In genomic region chr19:40414798-40415475, GRCm38 (mm10) we compare ENCODE assay signal across 8 mouse cellular contexts.
DNase-seq lines count a peak whose midpoint lies in the region; ATAC-seq and TF ChIP-seq lines count a peak whose summit lies in the region.

No protein-coding gene starts in this region.

- H3K9ac ChIP-seq in embryonic facial prominence, embryonic 12.5 days: no peak overlapping the region
- H3K9ac ChIP-seq in intestine, embryonic 16.5 days (ENCODE audit: low read depth, low read length): no peak overlapping the region; the same call in 1 of the 2 replicates
- no peak overlapping the region for H3K9ac ChIP-seq in liver, embryonic 14.5 days (replicated peaks)

- H3K4me2 ChIP-seq in embryonic facial prominence, embryonic 12.5 days (replicated peaks): no peak overlapping the region
- H3K4me2 ChIP-seq in intestine, embryonic 16.5 days (ENCODE audit: low read depth, low read length): no peak overlapping the region
- no peak overlapping the region for H3K4me2 ChIP-seq in liver, embryonic 14.5 days (ENCODE audit: low read depth)

- 62% methylated on average over 11 of the region's 11 CpGs for WGBS in embryonic facial prominence, embryonic 12.5 days
- 63% methylated on average over 11 of the region's 11 CpGs for WGBS in intestine, embryonic 16.5 days
- 56% methylated on average over 11 of the region's 11 CpGs for WGBS in liver, embryonic 14.5 days (ENCODE audit: insufficient replicate concordance)
- WGBS in thymus, adult 2 months: 60% methylated on average over 11 of the region's 11 CpGs

- peaks cover 15% of the 10 kb centered on the region; the same call in 1 of the 2 replicates for H3K4me1 ChIP-seq in embryonic facial prominence, embryonic 12.5 days
- H3K4me1 ChIP-seq in intestine, embryonic 16.5 days (ENCODE audit: control insufficient read depth, insufficient read depth, low read length): peaks cover 16% of the 10 kb centered on the region
- peaks cover 0 to 23% of the 10 kb centered on the region in 2 experiments; a peak in 3 of 4 replicates for H3K4me1 ChIP-seq in liver, embryonic 14.5 days (replicated peaks; ENCODE audit: control insufficient read depth in 2 of 2, insufficient read depth in 2 of 2, low read length in 1 of 2)
- no peaks in the 10 kb centered on the region for H3K4me1 ChIP-seq in thymus, adult 2 months (replicated peaks; ENCODE audit: control insufficient read depth, insufficient read depth, low read length)

- H3K27ac ChIP-seq in embryonic facial prominence, embryonic 12.5 days: peak overlapping the region; percentile 50; the same call in 1 of the 2 replicates
- H3K27ac ChIP-seq in intestine, embryonic 16.5 days (ENCODE audit: low read length): peak overlapping the region; percentile 78
- peak overlapping the region; percentile 47 for H3K27ac ChIP-seq in liver, embryonic 14.5 days
- no peak overlapping the region for H3K27ac ChIP-seq in thymus, adult 2 months (ENCODE audit: control insufficient read depth, insufficient read depth, low read length)

- no peaks in the 10 kb centered on the region for H3K9me3 ChIP-seq in embryonic facial prominence, embryonic 12.5 days
- no peaks in the 10 kb centered on the region for H3K9me3 ChIP-seq in intestine, embryonic 16.5 days (ENCODE audit: control insufficient read depth, low read length)
- H3K9me3 ChIP-seq in liver, embryonic 14.5 days (ENCODE audit: control insufficient read depth, low read length): no peaks in the 10 kb centered on the region

- no peak for TF ChIP-seq CTCF in brain, embryonic 14.5 days (IDR thresholded peaks at IDR 0.05; ENCODE audit: borderline replicate concordance, extremely low read depth, insufficient read depth, insufficient read length)
- no peak for TF ChIP-seq CTCF in liver, embryonic 14.5 days (IDR thresholded peaks at IDR 0.05; ENCODE audit: low read depth)
- no peak for TF ChIP-seq CTCF in thymus, adult 2 months (IDR thresholded peaks at IDR 0.05; ENCODE audit: borderline replicate concordance, control insufficient read depth, extremely low read depth, insufficient read depth, low read length, poor library complexity)

- no peaks in the 10 kb centered on the region for H3K36me3 ChIP-seq in embryonic facial prominence, embryonic 12.5 days
- H3K36me3 ChIP-seq in intestine, embryonic 16.5 days (ENCODE audit: control insufficient read depth, insufficient read depth, low read length): no peaks in the 10 kb centered on the region
- H3K36me3 ChIP-seq in liver, embryonic 14.5 days (replicated peaks; ENCODE audit: control insufficient read depth, insufficient read depth, low read depth): no peaks in the 10 kb centered on the region
- H3K36me3 ChIP-seq in thymus, adult 2 months (ENCODE audit: control insufficient read depth, insufficient read depth, low read length): no peaks in the 10 kb centered on the region

- ATAC-seq in embryonic facial prominence, embryonic 12.5 days (ENCODE audit: insufficient number of reproducible peaks, insufficient read depth, low FRiP score, low TSS enrichment): no peak
- ATAC-seq in intestine, embryonic 16.5 days: peak; percentile 39; the same call in 1 of the 2 replicates
- ATAC-seq in liver, embryonic 14.5 days (ENCODE audit: insufficient read depth): 0 out of 2 replicates have a peak, but pooled peaks have one; percentile 11

- TF ChIP-seq EP300 in liver, embryonic 14.5 days (IDR thresholded peaks at IDR 0.05; ENCODE audit: low read depth): no peak

- H3K27me3 ChIP-seq in embryonic facial prominence, embryonic 12.5 days: no peaks in the 10 kb centered on the region
- no peaks in the 10 kb centered on the region for H3K27me3 ChIP-seq in intestine, embryonic 16.5 days (replicated peaks; ENCODE audit: control insufficient read depth, insufficient read depth, low read length)
- no peaks in the 10 kb centered on the region for H3K27me3 ChIP-seq in liver, embryonic 14.5 days (ENCODE audit: control insufficient read depth, insufficient read depth, low read length)
- H3K27me3 ChIP-seq in thymus, adult 2 months (ENCODE audit: control insufficient read depth, insufficient read depth, low read length): no peaks in the 10 kb centered on the region

- DNase-seq in brain, embryonic 14.5 days (ENCODE audit: low read depth): peak; percentile 57
- DNase-seq in liver, embryonic 14.5 days (ENCODE audit: low read depth in 3 of 3, low spot score in 3 of 3): no peak
- DNase-seq in gastrocnemius, postnatal 4 days (ENCODE audit: low spot score in 2 of 2): no peak
- no peak for DNase-seq in cerebellum, postnatal 36 days
- DNase-seq in right cerebral cortex, postnatal 25 days: no peak
- no peak for DNase-seq in thymus, adult 2 months

- no peak for TF ChIP-seq POLR2A in brain, embryonic 14.5 days (IDR thresholded peaks at IDR 0.05; ENCODE audit: borderline replicate concordance, extremely low read depth, insufficient read depth, insufficient read length, poor library complexity, severe bottlenecking)
- no peak for TF ChIP-seq POLR2A in thymus, adult 2 months (IDR thresholded peaks at IDR 0.05; ENCODE audit: control insufficient read depth, extremely low read depth, insufficient read depth, low read length, poor library complexity)

- H3K4me3 ChIP-seq in embryonic facial prominence, embryonic 12.5 days: no peak overlapping the region
- no peak overlapping the region for H3K4me3 ChIP-seq in intestine, embryonic 16.5 days (ENCODE audit: low read length)
- no peak overlapping the region for H3K4me3 ChIP-seq in liver, embryonic 14.5 days (ENCODE audit: insufficient read depth in 1 of 2, low read depth in 2 of 2, low read length in 2 of 2)
- H3K4me3 ChIP-seq in thymus, adult 2 months (ENCODE audit: control insufficient read depth, insufficient read depth, low read length): no peak overlapping the region
